Mouse (Mus musculus) bone marrow macrophage, adult 2 months (primary cell): ENCODE results near the gene Mthfsd. TPM values are rescaled to one million over a fixed set of nuclear protein-coding genes. Genes with fewer than 3 reads are reported as not detected.

Experiments
- H3K27ac ChIP-seq: 2 replicates; pipeline ENCODE4 v1.5.1; 2012; ENCODE audit warnings: low read depth, low read length; ENCODE audit not compliant: insufficient read depth
- H3K4me1 ChIP-seq: 2 replicates; pipeline ENCODE4 v1.6.1; 2012; ENCODE audit warnings: low read length; ENCODE audit not compliant: control insufficient read depth, insufficient read depth
- H3K4me3 ChIP-seq: 2 replicates; pipeline ENCODE4 v1.5.1; 2012; ENCODE audit warnings: mild to moderate bottlenecking, low read length, moderate library complexity; ENCODE audit not compliant: insufficient read depth
- CTCF ChIP-seq: IDR thresholded peaks from 2 replicates; pipeline ENCODE4 v1.5.1; 2012; ENCODE audit warnings: low read depth, mild to moderate bottlenecking, low read length, moderate library complexity
- POLR2A ChIP-seq: IDR thresholded peaks from 2 replicates; pipeline ENCODE4 v1.6.1; 2012; ENCODE audit warnings: mild to moderate bottlenecking, low read depth, low read length, borderline replicate concordance
- polyA plus RNA-seq: library from polyadenylated mRNA; stranded (reverse); fragments of >200 nt; gene quantifications from 2 replicates; pipeline ENCODE4 v1.2.4, GENCODE M21; 2012; ENCODE audit not compliant: missing spikeins, insufficient read depth, insufficient read length

Mthfsd gene
- polyA plus RNA-seq, 1 experiment, result 21.0 TPM

- Histone ChIP-seq H3K4me1 (no peaks in the 10 kb centered on the region), H3K27ac (no peak overlapping the region), H3K4me3 (no peak overlapping the region)
- TF ChIP-seq POLR2A (no peak), CTCF (no peak)
Measured at GRCm38 (mm10) chr8:121089631-121090380, 18.4 kb downstream of the Mthfsd start.

GRCm38 (mm10) chr8:121088871-121089630, 19.1 kb downstream of the Mthfsd start:
- H3K27ac ChIP-seq, result no peak overlapping the region
- TF ChIP-seq CTCF (no peak), POLR2A (no peak)
- no peak overlapping the region for H3K4me3 ChIP-seq
- no peaks in the 10 kb centered on the region for H3K4me1 ChIP-seq

DNA sequence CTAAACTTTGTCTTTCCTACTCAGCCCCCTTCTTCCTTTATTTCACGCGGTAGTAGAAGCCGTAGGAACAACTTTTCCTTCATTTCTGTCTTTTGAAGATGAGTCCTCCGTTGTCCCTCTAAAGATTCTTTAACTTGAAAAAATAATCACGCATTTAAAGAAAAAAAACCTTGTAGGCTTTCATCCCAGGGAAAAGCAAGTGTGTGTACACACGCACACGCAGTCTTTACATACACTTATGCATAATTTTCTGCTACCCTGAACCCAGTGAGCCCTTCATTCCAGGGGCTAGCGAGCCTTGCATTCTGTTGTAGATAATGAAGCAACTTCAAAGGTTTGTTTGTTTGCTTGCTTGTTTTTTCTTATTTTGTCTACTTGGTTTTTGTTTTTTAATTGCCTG, 19.9 kb downstream of the Mthfsd start:
- TF ChIP-seq CTCF, result no peak
- TF ChIP-seq POLR2A, result no peak
- Histone ChIP-seq H3K4me1 (no peaks in the 10 kb centered on the region), H3K27ac (no peak overlapping the region), H3K4me3 (no peak overlapping the region)

DNA sequence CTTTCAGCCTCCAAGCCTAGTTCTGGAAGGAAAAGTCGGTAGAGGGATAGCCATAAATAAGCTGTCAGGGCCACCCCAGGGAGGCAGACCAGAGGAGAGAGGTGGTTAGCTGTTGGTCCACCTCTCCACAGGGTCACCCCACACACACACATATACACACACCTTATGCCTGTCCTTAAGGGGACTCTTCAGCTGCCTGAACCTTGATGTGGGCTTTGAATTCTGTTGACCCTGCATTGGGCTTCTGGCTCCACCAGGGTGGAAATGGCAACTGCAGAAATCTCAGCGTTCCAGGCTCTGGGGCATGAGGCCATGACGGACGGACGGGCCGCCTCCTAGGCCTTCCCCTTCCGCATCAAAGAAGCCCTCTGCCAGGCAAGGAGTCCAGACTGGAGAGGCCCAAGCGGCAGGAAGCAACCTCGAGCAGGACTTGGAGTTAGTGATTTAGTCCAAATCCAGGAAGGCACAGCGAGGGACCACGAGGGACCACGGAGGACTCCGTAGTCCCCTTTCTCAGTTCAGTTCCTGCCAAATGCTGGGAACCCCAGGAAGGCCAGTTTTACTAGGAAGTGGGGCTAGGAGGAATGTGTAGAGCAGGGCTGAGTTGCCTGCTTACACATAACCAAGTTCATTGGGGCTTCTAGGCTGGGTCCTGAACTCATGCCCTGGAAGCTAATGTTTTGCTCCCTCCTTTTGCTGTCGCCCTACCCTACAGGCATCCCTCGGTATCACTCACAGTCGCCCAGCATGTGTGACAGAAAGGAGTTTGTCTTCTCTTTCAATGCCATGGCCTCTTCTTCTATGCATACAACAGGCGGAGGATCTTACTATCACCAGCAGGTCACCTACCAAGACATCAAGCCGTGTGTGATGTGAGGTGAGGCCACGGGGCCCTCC, 21.9 kb downstream of the Mthfsd start:
- H3K4me1 ChIP-seq, result no peaks in the 10 kb centered on the region
- no peak overlapping the region for H3K27ac ChIP-seq
- no peak overlapping the region for H3K4me3 ChIP-seq

GRCm38 (mm10) chr8:121085561-121085960, 22.6 kb downstream of the Mthfsd start:
- H3K4me1 ChIP-seq, result no peaks in the 10 kb centered on the region

More for the DNA sequence above, 21.9 kb downstream of the Mthfsd start:
- TF ChIP-seq CTCF (no peak), POLR2A (no peak)

GRCm38 (mm10) chr8:121085011-121085410, 23.2 kb downstream of the Mthfsd start:
- H3K4me3 ChIP-seq, result no peak overlapping the region
- no peak for TF ChIP-seq CTCF
- no peak overlapping the region for H3K27ac ChIP-seq
- no peaks in the 10 kb centered on the region for H3K4me1 ChIP-seq

More at GRCm38 (mm10) chr8:121085561-121085960, 22.6 kb downstream of the Mthfsd start:
- TF ChIP-seq POLR2A, result no peak
- TF ChIP-seq CTCF, result no peak
- H3K27ac ChIP-seq, result no peak overlapping the region
- no peak overlapping the region for H3K4me3 ChIP-seq

- TF ChIP-seq POLR2A (no peak), CTCF (no peak)
- H3K27ac ChIP-seq, result no peak within 1 kb of the TSS
- peak within 1 kb of the TSS; percentile 66 for H3K4me3 ChIP-seq
- no peaks in the 10 kb centered on the region for H3K4me1 ChIP-seq
Measured at GRCm38 (mm10) chr8:121084210-121084951, 23.8 kb downstream of the Mthfsd start, which contains the start of gene Foxf1. Gene Foxf1 (plus strand): TSS chr8:121084386.

GRCm38 (mm10) chr8:121083936-121084209, 24.3 kb downstream of the Mthfsd start:
- H3K4me1 ChIP-seq, result no peaks in the 10 kb centered on the region
- no peak for TF ChIP-seq POLR2A
- no peak overlapping the region for H3K27ac ChIP-seq
- H3K4me3 ChIP-seq, result peak overlapping the region; percentile 66
